Mouse (Mus musculus) hindbrain, embryonic 15.5 days (tissue): ENCODE data around the gene Adtrp. TPM values are rescaled to one million over a fixed set of nuclear protein-coding genes. Genes with fewer than 3 reads are reported as not detected.

Experiments used
- ATAC-seq: fragments of 200-750 bp; cut with Nextera tagmentation; 2 replicates; pipeline ENCODE4 v1.8.0; 2017; ENCODE audit warnings: low read depth, moderate number of reproducible peaks, moderate TSS enrichment; ENCODE audit not compliant: low FRiP score
- H3K27ac ChIP-seq: fragments of 300-500 bp; sonication (generic); replicated peaks from 2 replicates; pipeline ENCODE4 v1.5.1; 2015; ENCODE audit warnings: mild to moderate bottlenecking, inconsistent platforms
- H3K27me3 ChIP-seq: fragments of 300-500 bp; sonication (generic); 2 replicates; pipeline ENCODE4 v1.6.1; 2015; ENCODE audit warnings: control low read depth, inconsistent platforms
- H3K36me3 ChIP-seq: fragments of 300-500 bp; sonication (generic); 2 replicates; pipeline ENCODE4 v1.6.1; 2015; ENCODE audit warnings: control low read depth, inconsistent platforms
- H3K4me1 ChIP-seq: fragments of 300-500 bp; sonication (generic); replicated peaks from 2 replicates; pipeline ENCODE4 v1.6.1; 2015; ENCODE audit warnings: control low read depth, inconsistent platforms
- H3K4me2 ChIP-seq: fragments of 300-500 bp; sonication (generic); 2 replicates; pipeline ENCODE4 v1.6.1; 2015; ENCODE audit warnings: moderate library complexity, mild to moderate bottlenecking, inconsistent platforms
- H3K4me3 ChIP-seq: fragments of 300-500 bp; sonication (generic); 2 replicates; pipeline ENCODE4 v1.5.1; 2015; ENCODE audit warnings: mild to moderate bottlenecking, inconsistent platforms
- H3K9ac ChIP-seq: fragments of 300-500 bp; sonication (generic); 2 replicates; pipeline ENCODE4 v1.6.1; 2015; ENCODE audit warnings: inconsistent platforms
- H3K9me3 ChIP-seq: fragments of 300-500 bp; sonication (generic); 2 replicates; pipeline ENCODE4 v1.6.1; 2016; ENCODE audit warnings: control low read depth, inconsistent platforms
- WGBS: fragments of 180-500 bp; shearing (Covaris S2); methylation state at CpG from one replicate; pipeline ENCODE4 v1.1.7; 2015; 5-methylcytosine and 5-hydroxymethylcytosine counted together
- polyA plus RNA-seq: library from polyadenylated mRNA; unstranded; fragments of >200 nt; fragmentation: Nextera tagmentation; extraction: Ambion mirVana; gene quantifications from 2 replicates; pipeline ENCODE4 v1.2.1, GENCODE M21; 2015

Gene Adtrp
- polyA plus RNA-seq, 1 experiment from 2014 or later = 0.43 TPM

GRCm38 (mm10) chr13:41803656-41804265 lies 43.7 kb downstream of the Adtrp start:
- no peak for ATAC-seq

GRCm38 (mm10) chr13:41801177-41801636 lies 46.3 kb downstream of the Adtrp start:
- 3% methylated on average over 8 of the region's 8 CpGs for WGBS

More at GRCm38 (mm10) chr13:41803656-41804265, 43.7 kb downstream of the Adtrp start:
- H3K9ac ChIP-seq = no peak overlapping the region
- no peaks in the 10 kb centered on the region for H3K9me3 ChIP-seq
- no peak overlapping the region for H3K4me3 ChIP-seq
- H3K27ac ChIP-seq = no peak overlapping the region
- peaks cover 17% of the 10 kb centered on the region; the same call in 1 of the 2 replicates for H3K4me1 ChIP-seq
- H3K27me3 ChIP-seq = no peaks in the 10 kb centered on the region
- H3K4me2 ChIP-seq = no peak overlapping the region
- WGBS = 63% methylated on average over 8 of the region's 8 CpGs
- H3K36me3 ChIP-seq = no peaks in the 10 kb centered on the region

GRCm38 (mm10) chr13:41792849-41793248 lies 54.6 kb downstream of the Adtrp start:
- Histone ChIP-seq H3K4me3 (no peak overlapping the region), H3K27ac (no peak overlapping the region), H3K4me2 (no peak overlapping the region), H3K9ac (no peak overlapping the region), H3K27me3 (no peaks in the 10 kb centered on the region), H3K36me3 (no peaks in the 10 kb centered on the region), H3K4me1 (no peaks in the 10 kb centered on the region), H3K9me3 (no peaks in the 10 kb centered on the region)
- no peak for ATAC-seq
- WGBS = 95% methylated on average over 6 of the region's 6 CpGs

More at GRCm38 (mm10) chr13:41801177-41801636, 46.3 kb downstream of the Adtrp start:
- H3K4me3 ChIP-seq = 0 out of 2 replicates have a peak overlapping the region, but pooled peaks have one; percentile 3
- no peaks in the 10 kb centered on the region for H3K27me3 ChIP-seq
- H3K27ac ChIP-seq = peak overlapping the region; percentile 65
- H3K36me3 ChIP-seq = no peaks in the 10 kb centered on the region
- peak; percentile 92 for ATAC-seq
- H3K9ac ChIP-seq = no peak overlapping the region
- peak overlapping the region; percentile 36 for H3K4me2 ChIP-seq
- H3K4me1 ChIP-seq = peaks cover 17% of the 10 kb centered on the region; the same call in 1 of the 2 replicates
- H3K9me3 ChIP-seq = no peaks in the 10 kb centered on the region

GRCm38 (mm10) chr13:41787863-41788536 lies 59.5 kb downstream of the Adtrp start:
- H3K9ac ChIP-seq = no peak overlapping the region
- 79% methylated on average over 2 of the region's 2 CpGs for WGBS
- no peak for ATAC-seq

GRCm38 (mm10) chr13:41786640-41787039 lies 60.8 kb downstream of the Adtrp start:
- H3K36me3 ChIP-seq = no peaks in the 10 kb centered on the region
- no peaks in the 10 kb centered on the region for H3K27me3 ChIP-seq
- H3K4me2 ChIP-seq = no peak overlapping the region
- no peak overlapping the region for H3K4me3 ChIP-seq
- 89% methylated on average over 3 of the region's 3 CpGs for WGBS
- H3K4me1 ChIP-seq = no peaks in the 10 kb centered on the region
- no peak for ATAC-seq
- H3K27ac ChIP-seq = no peak overlapping the region
- H3K9me3 ChIP-seq = no peaks in the 10 kb centered on the region
- no peak overlapping the region for H3K9ac ChIP-seq

More at GRCm38 (mm10) chr13:41787863-41788536, 59.5 kb downstream of the Adtrp start:
- H3K4me1 ChIP-seq = no peaks in the 10 kb centered on the region
- no peaks in the 10 kb centered on the region for H3K36me3 ChIP-seq
- H3K4me3 ChIP-seq = no peak overlapping the region
- H3K27ac ChIP-seq = no peak overlapping the region
- H3K9me3 ChIP-seq = no peaks in the 10 kb centered on the region
- H3K27me3 ChIP-seq = no peaks in the 10 kb centered on the region
- no peak overlapping the region for H3K4me2 ChIP-seq

- no peak for ATAC-seq
- Histone ChIP-seq H3K9me3 (no peaks in the 10 kb centered on the region), H3K27ac (no peak overlapping the region; the same call in 1 of the 2 replicates), H3K4me2 (no peak overlapping the region), H3K9ac (no peak overlapping the region), H3K4me3 (no peak overlapping the region), H3K27me3 (no peaks in the 10 kb centered on the region), H3K4me1 (no peaks in the 10 kb centered on the region), H3K36me3 (no peaks in the 10 kb centered on the region)
- 82% methylated on average over 7 of the region's 7 CpGs for WGBS
Observed at GRCm38 (mm10) chr13:41784889-41785701, 62.4 kb downstream of the Adtrp start.

- H3K4me2 ChIP-seq = no peak overlapping the region
- H3K4me3 ChIP-seq = no peak overlapping the region
- WGBS = 82% methylated on average over 4 of the region's 4 CpGs
- no peaks in the 10 kb centered on the region for H3K36me3 ChIP-seq
- H3K9me3 ChIP-seq = no peaks in the 10 kb centered on the region
- H3K27ac ChIP-seq = 0 out of 2 replicates have a peak overlapping the region, but pooled peaks have one; percentile 18
- H3K4me1 ChIP-seq = no peaks in the 10 kb centered on the region
- H3K9ac ChIP-seq = no peak overlapping the region
- ATAC-seq = no peak
- H3K27me3 ChIP-seq = no peaks in the 10 kb centered on the region
Observed at GRCm38 (mm10) chr13:41780296-41780695, 67.2 kb downstream of the Adtrp start.

- Histone ChIP-seq H3K4me3 (no peak overlapping the region), H3K9ac (no peak overlapping the region), H3K4me1 (no peaks in the 10 kb centered on the region), H3K9me3 (no peaks in the 10 kb centered on the region), H3K27me3 (no peaks in the 10 kb centered on the region), H3K36me3 (no peaks in the 10 kb centered on the region), H3K27ac (0 out of 2 replicates have a peak overlapping the region, but pooled peaks have one; percentile 18), H3K4me2 (no peak overlapping the region)
- 62% methylated on average over 9 of the region's 9 CpGs for WGBS
- ATAC-seq = peak; percentile 11; the same call in 1 of the 2 replicates
Observed at GRCm38 (mm10) chr13:41779603-41780180, 67.8 kb downstream of the Adtrp start.

- H3K9ac ChIP-seq = no peak overlapping the region
Observed at GRCm38 (mm10) chr13:41773812-41774376, 73.6 kb downstream of the Adtrp start.

GRCm38 (mm10) chr13:41771061-41771460 lies 76.4 kb downstream of the Adtrp start:
- whole genome bisulfite sequencing = 43% methylated on average over 3 of the region's 3 CpGs
- Histone ChIP-seq H3K27me3 (no peaks in the 10 kb centered on the region), H3K36me3 (no peaks in the 10 kb centered on the region), H3K9ac (no peak overlapping the region), H3K4me1 (no peaks in the 10 kb centered on the region), H3K9me3 (no peaks in the 10 kb centered on the region), H3K27ac (no peak overlapping the region), H3K4me3 (no peak overlapping the region), H3K4me2 (no peak overlapping the region)
- ATAC-seq = no peak

More at GRCm38 (mm10) chr13:41773812-41774376, 73.6 kb downstream of the Adtrp start:
- 91% methylated on average over 4 of the region's 4 CpGs for WGBS
- no peak for ATAC-seq
- no peak overlapping the region for H3K4me2 ChIP-seq
- H3K27me3 ChIP-seq = no peaks in the 10 kb centered on the region
- no peak overlapping the region for H3K4me3 ChIP-seq
- no peaks in the 10 kb centered on the region for H3K9me3 ChIP-seq
- H3K27ac ChIP-seq = no peak overlapping the region
- H3K36me3 ChIP-seq = no peaks in the 10 kb centered on the region
- no peaks in the 10 kb centered on the region for H3K4me1 ChIP-seq

- no peaks in the 10 kb centered on the region for H3K27me3 ChIP-seq
- no peaks in the 10 kb centered on the region for H3K4me1 ChIP-seq
- H3K27ac ChIP-seq = no peak overlapping the region
- no peaks in the 10 kb centered on the region for H3K9me3 ChIP-seq
- no peak overlapping the region for H3K4me3 ChIP-seq
- no peaks in the 10 kb centered on the region for H3K36me3 ChIP-seq
- H3K4me2 ChIP-seq = no peak overlapping the region
- 91% methylated on average over 4 of the region's 4 CpGs for WGBS
- no peak overlapping the region for H3K9ac ChIP-seq
- no peak for ATAC-seq
Observed at GRCm38 (mm10) chr13:41767941-41768340, 79.5 kb downstream of the Adtrp start.
